Mouse (Mus musculus): Measurements from ENCODE around the gene Tspan17. TPM values are rescaled to one million over a fixed set of nuclear protein-coding genes. Genes with fewer than 3 reads are reported as not detected.
"Not testable (repeated sequence)": the region's sequence is repeated elsewhere in the genome, so short reads cannot be mapped to it uniquely, and the experiment has no call there.

Gene Tspan17
- total RNA-seq, 2 experiments from 2014 or later, result 9.0 to 12.1 TPM

DNA sequence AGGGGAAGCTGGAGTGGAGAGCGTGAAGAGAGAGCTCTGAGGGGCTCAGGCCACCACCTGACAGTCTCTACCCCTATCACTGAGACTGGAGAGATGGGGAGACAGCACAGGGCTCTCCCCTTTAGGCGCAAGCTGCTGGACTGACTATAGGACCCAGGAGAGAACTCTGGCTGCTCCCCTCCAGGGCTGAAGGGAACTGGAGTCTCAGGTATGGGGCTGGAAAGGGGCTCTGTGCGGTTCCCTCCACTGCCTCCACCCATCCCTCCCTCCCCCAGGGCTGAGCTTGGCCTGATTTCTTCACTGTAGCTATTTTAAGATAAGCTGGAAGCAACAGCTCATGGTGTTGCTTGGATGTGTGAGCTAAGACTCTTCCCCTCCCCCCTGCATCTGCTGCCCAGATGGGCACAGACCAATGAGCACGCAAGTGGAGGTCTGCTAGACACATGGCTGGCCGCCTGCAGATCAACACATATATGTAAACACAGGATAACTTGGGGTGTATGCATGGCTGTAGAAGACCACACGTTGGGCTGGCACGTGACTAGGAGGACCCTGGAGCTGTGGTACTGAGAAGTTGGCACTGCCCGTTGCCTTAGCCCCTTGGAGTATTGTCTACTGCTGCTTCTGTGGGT, 28.9 kb upstream of the Tspan17 start:
- no peak for DNase-seq
- intact Hi-C loops (cut with DNase I), result no loop called here

DNA sequence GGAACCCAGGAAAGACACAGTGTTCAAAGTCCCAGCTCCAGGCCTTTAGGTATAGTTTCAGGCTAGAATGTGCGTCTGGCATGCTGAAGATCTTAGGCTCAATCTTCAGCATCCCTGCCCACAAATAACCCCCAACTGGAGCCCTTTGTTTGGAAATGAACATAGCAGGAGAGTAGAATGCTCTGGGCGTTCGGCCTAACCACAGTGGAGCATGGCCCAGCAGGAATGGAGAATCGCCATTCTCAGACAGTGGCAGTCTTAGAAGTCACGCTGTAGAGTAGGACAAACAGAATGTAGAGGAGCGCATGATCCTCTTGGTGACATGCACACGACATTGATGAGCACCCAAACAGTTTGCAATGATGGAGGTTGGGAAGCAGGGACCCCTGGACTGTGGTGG, 28.3 kb upstream of the Tspan17 start:
- DNase-seq, result no peak
- intact Hi-C loops (cut with DNase I), result no loop called here

GRCm38 (mm10) chr13:54765281-54766191, 23.6 kb upstream of the Tspan17 start:
- intact Hi-C loops (cut with DNase I), result loop anchor here (1.0 kb wide), 1 partner anchor 48 kb away; no protein-coding TSS in a partner anchor
- no peak for DNase-seq

DNA sequence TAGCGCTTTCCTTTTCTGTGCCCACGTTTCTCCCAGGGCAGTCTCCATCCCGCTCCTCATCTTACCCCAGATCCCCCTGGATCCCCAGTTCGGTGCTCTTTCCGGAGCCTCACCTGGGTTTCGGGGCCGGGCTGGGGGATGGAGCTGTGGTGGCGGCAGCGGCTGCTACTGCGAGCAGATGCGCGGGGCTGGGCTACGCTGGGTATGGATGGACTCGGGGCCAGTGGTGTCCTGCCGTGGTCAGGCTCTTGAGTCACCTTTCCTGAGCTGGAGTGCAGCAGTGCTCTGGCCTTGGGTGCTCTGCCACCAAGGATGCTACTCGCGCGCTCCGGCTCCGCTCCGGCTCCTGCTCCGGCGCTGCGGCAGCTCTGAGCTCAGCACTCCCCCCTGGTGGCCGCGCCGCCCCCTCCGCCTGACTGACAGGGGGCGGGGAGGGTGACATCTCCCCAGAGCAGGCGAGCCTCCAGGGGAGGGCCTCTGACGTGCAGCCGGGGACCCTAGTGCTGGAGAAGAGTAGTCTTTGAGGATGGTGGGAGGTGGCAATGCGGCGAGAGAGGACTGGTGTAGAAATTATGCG, 22.9 kb upstream of the Tspan17 start, which contains the start of gene Sncb:
Gene Sncb, minus strand, starts transcription at position 404 of the 577 bp plus-strand sequence.
- DNase-seq, result peak; percentile 47 to 68

DNA sequence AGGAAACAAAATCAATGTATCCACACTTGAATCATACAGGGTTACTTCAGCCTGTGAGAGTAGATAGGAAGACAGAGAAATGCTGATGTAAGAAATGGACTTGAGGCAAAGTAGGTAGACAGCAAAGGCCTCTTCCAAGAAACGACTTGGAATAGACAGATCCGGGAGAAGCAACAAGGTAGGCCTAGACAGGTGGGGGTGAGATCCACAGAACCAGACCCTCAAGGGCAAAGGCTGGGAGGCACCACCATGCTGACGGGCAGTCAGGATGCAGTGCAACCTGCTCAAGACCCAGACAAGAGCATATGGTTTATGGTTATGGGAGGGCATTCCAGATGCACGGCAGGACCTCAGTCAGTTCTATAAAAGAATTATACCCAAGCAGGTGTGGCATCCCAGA, 22.2 kb upstream of the Tspan17 start:
- intact Hi-C loops (cut with DNase I), result no loop called here
- DNase-seq, result no peak

More for the DNA sequence above, 22.9 kb upstream of the Tspan17 start, which contains the start of gene Sncb:
- intact Hi-C loops (cut with DNase I), result loop anchor here (1.0 kb wide), 1 partner anchor 49 kb away; no protein-coding TSS in a partner anchor

DNA sequence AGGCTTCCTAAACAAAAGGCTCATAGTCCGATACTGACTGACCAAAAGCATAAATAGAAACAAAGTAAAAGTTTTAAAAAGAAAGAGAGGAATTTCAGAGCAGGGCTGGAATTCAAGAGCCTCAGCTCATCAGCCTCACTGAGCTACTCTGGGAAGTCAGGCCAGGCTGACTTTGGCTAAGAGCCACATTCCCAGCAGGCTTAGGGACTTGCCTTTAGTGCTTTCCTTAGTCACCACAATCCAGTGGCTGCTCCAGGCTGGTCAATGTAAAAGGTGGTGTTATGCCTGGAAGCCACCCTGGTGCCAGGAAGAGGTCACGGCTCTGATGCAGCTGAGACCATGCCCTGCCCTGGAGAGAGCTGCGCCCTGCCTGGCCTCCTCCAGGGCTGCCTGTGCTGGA, 8.6 kb upstream of the Tspan17 start:
- intact Hi-C loops (cut with DNase I), result no loop called here

GRCm38 (mm10) chr13:54781086-54781485, 8.1 kb upstream of the Tspan17 start:
- no peak for DNase-seq
- intact Hi-C loops (cut with DNase I), result no loop called here

More for the DNA sequence above, 8.6 kb upstream of the Tspan17 start:
- DNase-seq, result peak in 1 of 2 experiments; percentile 46

GRCm38 (mm10) chr13:54783235-54783634, 5.9 kb upstream of the Tspan17 start:
- intact Hi-C loops (cut with DNase I), result no loop called here
- no peak for DNase-seq

GRCm38 (mm10) chr13:54783698-54784097, 5.5 kb upstream of the Tspan17 start, which contains the start of gene Eif4e1b:
Gene Eif4e1b (plus strand): TSS chr13:54783998.
- intact Hi-C loops (cut with DNase I), result no loop called here
- no peak for DNase-seq

DNA sequence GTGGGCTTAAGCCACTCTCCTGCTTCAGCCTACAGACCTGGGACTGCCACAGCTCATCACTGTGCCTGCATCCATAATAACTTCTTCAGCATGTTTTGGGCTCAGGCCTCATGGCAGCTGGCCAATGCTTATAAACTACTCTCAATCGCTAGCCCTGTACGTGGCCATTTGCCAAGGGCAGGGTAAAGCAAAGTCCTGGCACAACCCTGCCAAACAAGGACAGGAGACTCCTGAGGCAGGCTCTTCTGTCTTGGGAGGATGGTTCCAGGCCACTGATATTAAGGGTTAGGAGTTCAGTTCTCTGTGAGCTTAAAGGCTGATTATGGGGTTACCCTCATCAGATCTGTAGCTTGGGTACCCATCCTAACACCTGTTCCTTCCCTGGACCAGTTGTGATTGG, 1.6 kb upstream of the Tspan17 start:
- intact Hi-C loops (cut with DNase I); DNase-seq: not testable (repeated sequence)

- peak; percentile 47 to 50 for DNase-seq
- intact Hi-C loops (cut with DNase I), result no loop called here
Measured at GRCm38 (mm10) chr13:54789561-54790397, 602 bp downstream of the Tspan17 start.

GRCm38 (mm10) chr13:54792259-54793230, 3.4 kb downstream of the Tspan17 start:
- DNase-seq, result no peak
- intact Hi-C loops (cut with DNase I), result no loop called here

GRCm38 (mm10) chr13:54794002-54794577, 4.9 kb downstream of the Tspan17 start:
- intact Hi-C loops (cut with DNase I), result no loop called here
- no peak for DNase-seq

DNA sequence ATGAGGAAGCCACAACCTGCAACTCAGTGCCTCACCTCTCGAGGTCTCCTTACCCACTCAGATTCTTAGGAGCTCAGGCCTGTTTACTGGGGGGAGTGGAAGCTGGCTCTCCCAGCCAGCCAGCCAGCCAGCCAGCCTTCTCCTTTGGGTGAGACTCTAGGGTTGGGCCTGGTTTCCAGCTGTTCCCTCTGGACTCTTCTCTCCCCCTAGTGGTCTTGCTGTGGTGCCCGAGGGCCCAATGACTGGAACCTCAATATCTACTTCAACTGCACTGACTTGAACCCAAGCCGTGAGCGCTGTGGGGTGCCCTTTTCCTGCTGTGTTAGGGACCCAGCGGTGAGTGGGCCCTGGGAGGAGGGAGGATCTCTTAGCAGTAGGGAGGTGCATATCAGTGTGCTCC, 5.7 kb downstream of the Tspan17 start:
- intact Hi-C loops (cut with DNase I), result loop anchor here (5.0 kb wide), 1 partner anchor 167 kb away; no protein-coding TSS in a partner anchor
- DNase-seq, result no peak

DNA sequence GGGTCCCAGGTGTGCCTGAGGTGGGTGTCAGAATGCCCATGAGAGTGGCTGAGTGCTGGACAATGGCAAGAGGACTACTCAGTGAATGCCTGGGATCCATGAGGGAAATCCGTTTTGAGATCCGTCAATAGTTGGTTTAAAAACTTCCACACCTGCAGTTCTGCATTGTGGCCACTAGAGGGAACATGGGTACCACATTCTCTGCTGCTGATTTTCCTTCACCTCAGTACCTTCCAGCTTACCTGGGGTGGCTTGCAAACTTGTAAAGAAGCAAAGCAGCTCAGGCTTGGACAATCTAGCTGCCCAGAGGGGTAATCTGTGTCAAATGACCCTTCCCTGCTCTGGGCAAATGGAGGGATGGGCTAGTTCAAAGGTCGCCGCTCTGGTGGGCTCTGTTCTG, 8.2 kb downstream of the Tspan17 start:
- intact Hi-C loops (cut with DNase I), result loop anchor here (5.0 kb wide), 1 partner anchor 165 kb away; no protein-coding TSS in a partner anchor
- DNase-seq, result peak in 1 of 2 experiments; percentile 30

DNA sequence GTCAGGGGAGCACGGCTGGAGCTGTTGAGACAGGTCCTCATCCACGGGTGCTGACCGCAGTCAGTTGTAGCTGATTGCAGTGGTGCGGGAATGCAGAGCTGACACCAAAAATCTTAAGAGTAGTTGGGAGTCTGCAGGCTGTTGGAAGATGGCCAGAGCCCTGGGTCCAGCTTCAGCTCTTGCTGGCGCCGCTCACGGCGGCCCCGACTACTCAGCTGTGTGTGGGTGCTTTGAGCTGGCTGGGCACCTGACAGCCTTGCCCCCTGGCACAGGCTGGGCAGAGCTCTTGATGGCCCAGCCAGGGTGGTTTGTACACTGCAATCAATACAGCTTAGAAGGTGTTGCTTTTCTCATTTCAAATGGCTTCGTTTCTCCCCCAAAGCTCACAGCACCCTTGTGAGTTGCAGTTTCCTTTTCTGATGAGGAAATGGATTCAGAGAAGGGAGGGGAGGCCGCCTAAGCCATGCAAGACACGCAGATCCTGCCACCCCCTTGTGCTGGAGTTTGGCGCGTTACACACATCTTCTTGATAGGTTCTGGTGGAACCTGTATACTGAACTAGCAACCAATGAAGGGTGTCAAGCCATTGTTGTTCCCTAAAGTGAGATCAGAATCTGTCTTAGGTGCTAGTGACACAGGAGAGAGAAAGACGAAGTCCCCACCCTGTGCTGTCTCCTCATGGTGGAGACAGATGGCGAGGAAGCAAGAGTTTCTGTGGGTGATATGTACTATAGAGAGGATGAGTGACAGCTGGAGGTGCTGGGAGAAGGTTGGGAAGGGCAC, 8.9 kb downstream of the Tspan17 start:
- intact Hi-C loops (cut with DNase I), result loop anchor here (1.0 to 5.0 kb wide), 3 partner anchors 164 to 380 kb away; no protein-coding TSS in a partner anchor
- no peak for DNase-seq

GRCm38 (mm10) chr13:54798740-54799139, 9.6 kb downstream of the Tspan17 start:
- intact Hi-C loops (cut with DNase I), result loop anchor here (1.0 to 5.0 kb wide), 3 partner anchors 164 to 380 kb away; no protein-coding TSS in a partner anchor
- DNase-seq, result no peak

Measured in heart, postnatal 14 days (tissue).